Mouse (Mus musculus): ENCODE measurements around the gene Nceh1. TPM values are rescaled to one million over a fixed set of nuclear protein-coding genes. Genes with fewer than 3 reads are reported as not detected.
A peak's percentile ranks its signal among the peaks of the same experiment; 100 is the strongest.

The Nceh1 gene
- polyA plus RNA-seq, 1 experiment from 2014 or later: 2.9 TPM

GRCm38 (mm10) chr3:27310973-27311372, 128.2 kb downstream of the Nceh1 start:
- ATAC-seq (ENCODE audit: insufficient number of reproducible peaks, low FRiP score, low TSS enrichment, low read depth) (no peak), DNase-seq (ENCODE audit: low spot score) (no peak)
- no peak overlapping the region for H3K27ac ChIP-seq (replicated peaks; ENCODE audit: low read depth, low read length)
- no peak overlapping the region for H3K9ac ChIP-seq (ENCODE audit: low read length)
- H3K36me3 ChIP-seq (ENCODE audit: control insufficient read depth, insufficient read depth, low read length): no peaks in the 10 kb centered on the region
- no peak overlapping the region for H3K4me2 ChIP-seq (ENCODE audit: low read depth, severe bottlenecking)
- no peaks in the 10 kb centered on the region for H3K4me1 ChIP-seq (ENCODE audit: control insufficient read depth, insufficient read depth, low read length)
- WGBS: 91% methylated on average over 7 of the region's 7 CpGs
- H3K9me3 ChIP-seq (ENCODE audit: control insufficient read depth, low read length): no peaks in the 10 kb centered on the region
- no peaks in the 10 kb centered on the region for H3K27me3 ChIP-seq (ENCODE audit: control insufficient read depth, insufficient read depth, low read length)
- H3K4me3 ChIP-seq (ENCODE audit: low read depth, low read length): no peak overlapping the region

DNA sequence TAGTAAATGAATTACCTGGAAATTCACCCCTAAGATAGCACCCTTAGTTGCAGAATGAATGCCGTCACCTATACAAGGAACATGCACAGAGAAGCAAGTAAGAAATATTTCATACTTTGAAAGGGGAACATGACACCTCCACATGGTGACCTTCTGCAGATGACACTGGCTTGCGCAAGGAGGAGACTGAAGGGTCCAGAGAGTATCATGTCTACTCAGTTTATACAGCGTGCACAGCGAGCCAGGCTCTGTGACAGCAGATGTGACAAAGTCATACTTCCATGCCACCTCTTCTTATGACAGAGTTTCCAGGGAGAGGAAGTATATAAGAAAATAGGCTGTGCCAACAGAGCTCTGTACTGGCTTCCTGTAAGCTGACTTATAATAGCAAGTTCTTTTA, 128.7 kb downstream of the Nceh1 start:
- Histone ChIP-seq H3K36me3 (ENCODE audit: control insufficient read depth, insufficient read depth, low read length) (no peaks in the 10 kb centered on the region), H3K4me2 (ENCODE audit: low read depth, severe bottlenecking) (no peak overlapping the region), H3K27ac (replicated peaks; ENCODE audit: low read depth, low read length) (no peak overlapping the region), H3K4me1 (ENCODE audit: control insufficient read depth, insufficient read depth, low read length) (no peaks in the 10 kb centered on the region), H3K9me3 (ENCODE audit: control insufficient read depth, low read length) (no peaks in the 10 kb centered on the region), H3K9ac (ENCODE audit: low read length) (no peak overlapping the region), H3K27me3 (ENCODE audit: control insufficient read depth, insufficient read depth, low read length) (no peaks in the 10 kb centered on the region), H3K4me3 (ENCODE audit: low read depth, low read length) (no peak overlapping the region)
- ATAC-seq (ENCODE audit: insufficient number of reproducible peaks, low FRiP score, low TSS enrichment, low read depth) (no peak), DNase-seq (ENCODE audit: low spot score) (no peak)
- 93% methylated on average over 4 of the region's 4 CpGs for WGBS

DNA sequence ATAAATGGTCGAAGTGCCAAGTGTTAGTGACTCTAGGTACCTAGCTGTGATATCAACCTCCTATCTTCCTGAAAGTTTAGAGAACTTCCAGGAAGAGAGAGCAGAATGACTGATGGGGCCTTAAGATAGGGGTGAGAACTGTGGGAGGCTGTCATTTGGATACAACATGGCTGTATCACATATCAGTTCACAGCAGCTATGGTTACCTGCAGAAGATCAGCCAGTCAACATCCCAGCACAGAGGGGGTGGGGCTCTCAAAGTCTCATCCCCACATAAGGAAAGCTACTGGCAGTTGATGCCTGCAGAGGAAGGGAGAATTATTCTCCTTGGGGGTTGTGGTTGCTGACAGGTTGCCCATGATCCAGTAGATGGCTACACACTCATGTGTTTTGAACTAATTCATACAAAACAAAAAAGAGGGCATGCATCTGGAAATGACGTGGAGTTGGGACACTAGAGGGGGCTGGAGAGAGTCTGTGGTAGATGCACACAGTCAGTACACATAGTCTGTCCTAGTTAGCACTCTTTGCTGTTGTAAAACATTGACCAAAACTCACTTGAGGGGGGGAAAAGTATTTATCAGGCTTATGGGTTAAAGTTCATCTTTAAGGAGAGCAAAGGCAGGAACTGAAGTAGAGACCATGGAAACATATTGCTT, 131.9 kb downstream of the Nceh1 start:
- WGBS: 66% methylated on average over 2 of the region's 2 CpGs
- no peak overlapping the region for H3K4me3 ChIP-seq (ENCODE audit: low read depth, low read length)
- DNase-seq (ENCODE audit: low spot score): no peak
- H3K9me3 ChIP-seq (ENCODE audit: control insufficient read depth, low read length): no peaks in the 10 kb centered on the region
- no peaks in the 10 kb centered on the region for H3K36me3 ChIP-seq (ENCODE audit: control insufficient read depth, insufficient read depth, low read length)
- no peak overlapping the region for H3K9ac ChIP-seq (ENCODE audit: low read length)
- no peak overlapping the region for H3K27ac ChIP-seq (replicated peaks; ENCODE audit: low read depth, low read length)
- no peak for ATAC-seq (ENCODE audit: insufficient number of reproducible peaks, low FRiP score, low TSS enrichment, low read depth)
- H3K4me1 ChIP-seq (ENCODE audit: control insufficient read depth, insufficient read depth, low read length): no peaks in the 10 kb centered on the region
- H3K27me3 ChIP-seq (ENCODE audit: control insufficient read depth, insufficient read depth, low read length): no peaks in the 10 kb centered on the region
- H3K4me2 ChIP-seq (ENCODE audit: low read depth, severe bottlenecking): no peak overlapping the region

GRCm38 (mm10) chr3:27316559-27317287, 134.0 kb downstream of the Nceh1 start, which contains the start of gene Tnfsf10:
Gene Tnfsf10 (plus strand): TSS chr3:27317028.
- no peaks in the 10 kb centered on the region for H3K36me3 ChIP-seq (ENCODE audit: control insufficient read depth, insufficient read depth, low read length)
- H3K4me1 ChIP-seq (ENCODE audit: control insufficient read depth, insufficient read depth, low read length): no peaks in the 10 kb centered on the region
- 82% methylated on average over 9 of the region's 9 CpGs for whole genome bisulfite sequencing
- H3K27me3 ChIP-seq (ENCODE audit: control insufficient read depth, insufficient read depth, low read length): no peaks in the 10 kb centered on the region
- H3K9me3 ChIP-seq (ENCODE audit: control insufficient read depth, low read length): no peaks in the 10 kb centered on the region
- H3K9ac ChIP-seq (ENCODE audit: low read length): no peak within 1 kb of the TSS
- no peak for ATAC-seq (ENCODE audit: insufficient number of reproducible peaks, low FRiP score, low TSS enrichment, low read depth)
- no peak for DNase-seq (ENCODE audit: low spot score)
- H3K4me3 ChIP-seq (ENCODE audit: low read depth, low read length): no peak within 1 kb of the TSS
- H3K27ac ChIP-seq (replicated peaks; ENCODE audit: low read depth, low read length): no peak within 1 kb of the TSS
- H3K4me2 ChIP-seq (ENCODE audit: low read depth, severe bottlenecking): no peak within 1 kb of the TSS

DNA sequence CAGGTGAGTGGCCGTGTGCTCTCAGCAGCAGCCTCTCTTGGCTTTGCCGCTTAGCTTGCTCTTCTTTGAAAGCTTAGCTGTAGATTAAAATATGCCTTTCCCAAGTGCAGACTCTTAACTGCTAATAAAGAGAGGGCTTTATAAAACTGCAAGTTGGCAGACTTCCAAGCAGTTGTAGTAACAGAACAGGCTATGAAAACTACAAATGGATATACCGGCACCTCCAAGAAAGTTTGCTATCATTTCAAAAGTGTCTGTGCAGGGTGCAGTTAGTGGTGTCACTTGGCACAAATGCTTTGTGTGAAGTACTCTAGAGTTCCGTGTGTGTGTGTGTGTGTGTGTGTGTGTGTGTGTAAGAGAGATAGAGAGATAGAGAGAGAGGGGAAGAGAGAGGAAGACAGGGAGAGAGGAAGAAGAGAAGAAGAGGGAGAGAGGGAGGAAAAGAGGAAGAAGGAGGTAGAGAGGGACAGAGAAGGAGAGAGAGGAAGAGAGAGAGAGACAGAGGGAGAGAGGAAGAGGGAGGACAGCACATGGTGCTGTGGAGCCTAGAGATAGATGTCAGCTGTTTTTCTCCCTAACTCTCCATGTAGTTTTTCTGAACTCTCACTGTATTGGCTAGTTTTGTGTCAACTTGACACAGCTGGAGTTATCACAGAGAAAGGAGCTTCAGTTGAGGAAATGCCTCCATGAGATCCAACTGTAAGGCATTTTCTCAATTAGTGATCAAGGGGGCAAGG, 134.7 kb downstream of the Nceh1 start:
- 82% methylated on average over 4 of the region's 4 CpGs for WGBS
- H3K36me3 ChIP-seq (ENCODE audit: control insufficient read depth, insufficient read depth, low read length): no peaks in the 10 kb centered on the region
- no peak overlapping the region for H3K27ac ChIP-seq (replicated peaks; ENCODE audit: low read depth, low read length)
- H3K4me3 ChIP-seq (ENCODE audit: low read depth, low read length): no peak overlapping the region
- no peaks in the 10 kb centered on the region for H3K4me1 ChIP-seq (ENCODE audit: control insufficient read depth, insufficient read depth, low read length)
- no peaks in the 10 kb centered on the region for H3K9me3 ChIP-seq (ENCODE audit: control insufficient read depth, low read length)
- no peak overlapping the region for H3K9ac ChIP-seq (ENCODE audit: low read length)
- ATAC-seq (ENCODE audit: insufficient number of reproducible peaks, low FRiP score, low TSS enrichment, low read depth) (no peak), DNase-seq (ENCODE audit: low spot score) (no peak)
- no peak overlapping the region for H3K4me2 ChIP-seq (ENCODE audit: low read depth, severe bottlenecking)
- H3K27me3 ChIP-seq (ENCODE audit: control insufficient read depth, insufficient read depth, low read length): no peaks in the 10 kb centered on the region

GRCm38 (mm10) chr3:27319650-27320049, 136.9 kb downstream of the Nceh1 start:
- H3K4me3 ChIP-seq (ENCODE audit: low read depth, low read length): no peak overlapping the region
- ATAC-seq (ENCODE audit: insufficient number of reproducible peaks, low FRiP score, low TSS enrichment, low read depth) (no peak), DNase-seq (ENCODE audit: low spot score) (no peak)
- H3K4me1 ChIP-seq (ENCODE audit: control insufficient read depth, insufficient read depth, low read length): no peaks in the 10 kb centered on the region
- no peak overlapping the region for H3K9ac ChIP-seq (ENCODE audit: low read length)
- no CpG with 5 or more reads among the region's 1 CpGs for WGBS
- H3K4me2 ChIP-seq (ENCODE audit: low read depth, severe bottlenecking): no peak overlapping the region
- no peak overlapping the region for H3K27ac ChIP-seq (replicated peaks; ENCODE audit: low read depth, low read length)
- no peaks in the 10 kb centered on the region for H3K27me3 ChIP-seq (ENCODE audit: control insufficient read depth, insufficient read depth, low read length)
- H3K9me3 ChIP-seq (ENCODE audit: control insufficient read depth, low read length): no peaks in the 10 kb centered on the region
- H3K36me3 ChIP-seq (ENCODE audit: control insufficient read depth, insufficient read depth, low read length): no peaks in the 10 kb centered on the region

DNA sequence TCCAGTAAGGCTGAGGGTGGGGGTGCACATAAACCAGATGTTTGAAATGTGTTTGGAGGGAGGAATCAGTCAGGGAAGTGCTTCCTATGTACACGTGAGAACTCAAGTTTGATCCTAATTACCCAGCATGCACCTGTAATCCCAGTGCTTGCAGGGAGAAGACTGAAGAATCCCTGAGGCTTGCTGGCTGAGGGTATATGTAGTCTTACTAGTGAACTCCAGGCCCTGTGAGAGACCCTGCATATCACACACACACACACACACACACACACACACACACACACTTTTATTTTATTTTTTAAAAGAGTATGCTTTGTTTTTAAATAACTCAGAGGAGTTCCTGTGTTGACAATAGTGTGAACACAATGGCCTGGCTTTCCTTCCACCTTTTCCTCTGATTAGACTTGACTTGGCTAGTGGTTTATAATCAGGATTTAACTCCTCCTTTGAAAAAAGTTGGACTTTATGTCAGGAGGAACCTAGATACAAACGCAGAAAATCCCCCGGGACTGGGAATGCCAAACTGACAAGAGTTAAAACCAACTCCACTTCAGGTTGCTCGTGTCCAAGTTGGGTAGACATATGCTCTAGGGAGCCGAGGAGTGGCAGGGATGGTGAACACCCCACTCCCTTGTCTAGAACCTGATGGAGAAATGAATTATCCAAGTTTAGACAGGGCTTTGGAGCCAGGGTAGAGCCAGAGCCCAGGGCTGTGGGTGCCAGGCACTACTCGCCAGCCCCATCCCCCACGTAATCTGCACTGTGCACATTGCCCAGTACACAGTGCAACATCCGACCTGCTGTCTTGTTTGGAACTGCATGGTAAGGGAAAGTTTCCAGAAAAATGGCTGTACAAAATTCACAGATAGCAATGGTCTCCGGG, 138.1 kb downstream of the Nceh1 start:
- Histone ChIP-seq H3K4me2 (ENCODE audit: low read depth, severe bottlenecking) (no peak overlapping the region), H3K27me3 (ENCODE audit: control insufficient read depth, insufficient read depth, low read length) (no peaks in the 10 kb centered on the region), H3K27ac (replicated peaks; ENCODE audit: low read depth, low read length) (no peak overlapping the region), H3K9me3 (ENCODE audit: control insufficient read depth, low read length) (no peaks in the 10 kb centered on the region), H3K4me1 (ENCODE audit: control insufficient read depth, insufficient read depth, low read length) (no peaks in the 10 kb centered on the region), H3K9ac (ENCODE audit: low read length) (no peak overlapping the region), H3K4me3 (ENCODE audit: low read depth, low read length) (no peak overlapping the region), H3K36me3 (ENCODE audit: control insufficient read depth, insufficient read depth, low read length) (no peaks in the 10 kb centered on the region)
- DNase-seq (ENCODE audit: low spot score): no peak
- ATAC-seq (ENCODE audit: insufficient number of reproducible peaks, low FRiP score, low TSS enrichment, low read depth): peak; percentile 13; the same call in 1 of the 2 replicates
- WGBS: 82% methylated on average over 9 of the region's 9 CpGs

DNA sequence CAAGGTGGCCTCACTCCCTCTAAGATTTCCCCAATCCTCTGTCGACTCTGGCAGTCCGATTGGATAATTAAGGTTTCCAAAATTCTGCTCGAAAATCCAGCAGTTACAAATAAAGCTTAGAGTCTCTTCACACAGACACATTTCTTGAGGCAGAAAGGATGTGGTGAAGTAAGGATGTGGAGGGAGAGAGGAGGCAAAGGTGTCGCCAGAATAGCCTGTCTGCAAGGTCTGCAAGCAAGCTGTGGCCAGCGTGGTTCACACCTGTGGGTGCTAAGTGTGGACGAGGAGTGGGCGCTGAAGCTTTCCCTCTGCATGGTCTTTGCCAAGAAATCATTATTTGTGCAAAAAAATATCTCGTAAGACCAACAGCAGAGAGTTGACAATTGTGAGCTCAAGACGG, 139.8 kb downstream of the Nceh1 start:
- H3K27ac ChIP-seq (replicated peaks; ENCODE audit: low read depth, low read length): no peak overlapping the region
- no peaks in the 10 kb centered on the region for H3K9me3 ChIP-seq (ENCODE audit: control insufficient read depth, low read length)
- no peak overlapping the region for H3K4me2 ChIP-seq (ENCODE audit: low read depth, severe bottlenecking)
- DNase-seq (ENCODE audit: low spot score) (no peak), ATAC-seq (ENCODE audit: insufficient number of reproducible peaks, low FRiP score, low TSS enrichment, low read depth) (no peak)
- 82% methylated on average over 9 of the region's 9 CpGs for WGBS
- H3K4me3 ChIP-seq (ENCODE audit: low read depth, low read length): no peak overlapping the region
- H3K9ac ChIP-seq (ENCODE audit: low read length): no peak overlapping the region
- H3K4me1 ChIP-seq (ENCODE audit: control insufficient read depth, insufficient read depth, low read length): no peaks in the 10 kb centered on the region
- no peaks in the 10 kb centered on the region for H3K36me3 ChIP-seq (ENCODE audit: control insufficient read depth, insufficient read depth, low read length)
- no peaks in the 10 kb centered on the region for H3K27me3 ChIP-seq (ENCODE audit: control insufficient read depth, insufficient read depth, low read length)

All from limb, embryonic 11.5 days (tissue).